Mouse (Mus musculus) E14TG2a.4 (cell line): Measurements from ENCODE around the gene Fam213a.
"Not testable (repeated sequence)": the region's sequence is repeated elsewhere in the genome, so short reads cannot be mapped to it uniquely, and the experiment has no call there.

Source experiments
- H3K27me3 ChIP-seq: 2 replicates; pipeline ENCODE4 v1.6.1; 2014; ENCODE audit warnings: low read length, control low read depth; ENCODE audit not compliant: insufficient read depth
- H3K36me3 ChIP-seq: 2 replicates; pipeline ENCODE4 v1.6.1; 2014; ENCODE audit warnings: low read length, control low read depth; ENCODE audit not compliant: insufficient read depth
- H3K4me1 ChIP-seq: replicated peaks from 2 replicates; pipeline ENCODE4 v1.6.1; 2014; ENCODE audit warnings: low read depth, low read length, control low read depth
- H3K4me3 ChIP-seq: replicated peaks from 2 replicates; pipeline ENCODE4 v1.5.1; 2014; ENCODE audit warnings: mild to moderate bottlenecking, low read length
- H3K9me3 ChIP-seq: 2 replicates; pipeline ENCODE4 v1.6.1; 2014; ENCODE audit warnings: low read length, control low read depth
- CTCF ChIP-seq: conservative IDR thresholded peaks from 2 replicates; pipeline ENCODE4 v1.5.1; 2014; ENCODE audit warnings: low read length
- NANOG ChIP-seq: IDR thresholded peaks from 2 replicates; pipeline ENCODE4 v1.6.1; 2014; ENCODE audit warnings: borderline replicate concordance, low read length, mixed read lengths
- POU5F1 ChIP-seq: IDR thresholded peaks from 2 replicates; pipeline ENCODE4 v1.6.1; 2014; ENCODE audit warnings: low read length, borderline replicate concordance

Fam213a gene

GRCm38 (mm10) chr14:41013630-41014613 is at the start of gene Fam213a:
Gene Fam213a, minus strand, starts transcription at chr14:41013788.
- Histone ChIP-seq H3K4me1 (peaks cover 14% of the 10 kb centered on the region), H3K4me3 (peak within 1 kb of the TSS; percentile 76), H3K9me3 (no peaks in the 10 kb centered on the region), H3K36me3 (no peaks in the 10 kb centered on the region), H3K27me3 (peaks cover 77% of the 10 kb centered on the region)
- TF ChIP-seq CTCF = no peak
- no peak for TF ChIP-seq POU5F1
- no peak for TF ChIP-seq NANOG

- H3K4me3 ChIP-seq, H3K36me3 ChIP-seq, H3K27me3 ChIP-seq, H3K4me1 ChIP-seq, H3K9me3 ChIP-seq: not testable (repeated sequence)
- 0 out of 2 replicates have a peak, but pooled peaks have one; percentile 5 for TF ChIP-seq CTCF
Observed at GRCm38 (mm10) chr14:41053190-41053589, 39.6 kb upstream of the Fam213a start.

- Histone ChIP-seq H3K27me3 (no peaks in the 10 kb centered on the region), H3K36me3 (no peaks in the 10 kb centered on the region), H3K4me1 (peaks cover 5% of the 10 kb centered on the region), H3K9me3 (peaks cover 2% of the 10 kb centered on the region), H3K4me3 (no peak overlapping the region)
- peak; percentile 23 for TF ChIP-seq CTCF
- no peak for TF ChIP-seq POU5F1
Observed at GRCm38 (mm10) chr14:41052481-41052880, 38.9 kb upstream of the Fam213a start.

GRCm38 (mm10) chr14:41050471-41050870 is 36.9 kb upstream of the Fam213a start:
- Histone ChIP-seq H3K9me3 (peaks cover 9% of the 10 kb centered on the region), H3K4me3 (no peak overlapping the region), H3K4me1 (peaks cover 5% of the 10 kb centered on the region), H3K27me3 (no peaks in the 10 kb centered on the region), H3K36me3 (no peaks in the 10 kb centered on the region)
- TF ChIP-seq POU5F1 = no peak
- no peak for TF ChIP-seq NANOG
- no peak for TF ChIP-seq CTCF

GRCm38 (mm10) chr14:41047402-41047801 is 33.8 kb upstream of the Fam213a start:
- Histone ChIP-seq H3K36me3 (no peaks in the 10 kb centered on the region), H3K4me1 (peaks cover 5% of the 10 kb centered on the region), H3K27me3 (no peaks in the 10 kb centered on the region), H3K4me3 (no peak overlapping the region), H3K9me3 (peaks cover 9% of the 10 kb centered on the region)
- TF ChIP-seq POU5F1 (no peak), CTCF (no peak), NANOG (no peak)

GRCm38 (mm10) chr14:41035146-41035798 is 21.7 kb upstream of the Fam213a start:
- H3K36me3 ChIP-seq = no peaks in the 10 kb centered on the region
- no peaks in the 10 kb centered on the region for H3K9me3 ChIP-seq
- 0 out of 2 replicates have a peak, but pooled peaks cover 5% of the 10 kb centered on the region for H3K27me3 ChIP-seq
- H3K4me3 ChIP-seq = no peak overlapping the region
- H3K4me1 ChIP-seq = no peaks in the 10 kb centered on the region
- no peak for TF ChIP-seq NANOG
- peak; percentile 97 for TF ChIP-seq CTCF

GRCm38 (mm10) chr14:41033135-41034110 is 19.8 kb upstream of the Fam213a start:
- no peaks in the 10 kb centered on the region for H3K36me3 ChIP-seq
- no peaks in the 10 kb centered on the region for H3K9me3 ChIP-seq
- 0 out of 2 replicates have a peak, but pooled peaks cover 5% of the 10 kb centered on the region for H3K27me3 ChIP-seq
- TF ChIP-seq POU5F1 = no peak
- TF ChIP-seq CTCF = peak; percentile 67
- TF ChIP-seq NANOG = no peak
- no peaks in the 10 kb centered on the region for H3K4me1 ChIP-seq
- H3K4me3 ChIP-seq = no peak overlapping the region
